Mouse (Mus musculus) kidney, embryonic 16.5 days (tissue): ENCODE results near the gene Impg1. TPM values are rescaled to one million over a fixed set of nuclear protein-coding genes. Genes with fewer than 3 reads are reported as not detected.

ENCODE experiments used
- ATAC-seq: fragments of 200-750 bp; cut with Nextera tagmentation; 2 replicates; pipeline ENCODE4 v1.8.0; 2017; ENCODE audit warnings: moderate TSS enrichment; ENCODE audit not compliant: low FRiP score, low TSS enrichment
- H3K27ac ChIP-seq: fragments of 300-500 bp; sonication (generic); 2 replicates; pipeline ENCODE4 v1.5.1; 2014; ENCODE audit warnings: low read length
- H3K27me3 ChIP-seq: fragments of 300-500 bp; sonication (generic); 2 replicates; pipeline ENCODE4 v1.6.1; 2014; ENCODE audit warnings: low read length, control low read depth, mixed read lengths; ENCODE audit not compliant: insufficient read depth
- H3K36me3 ChIP-seq: fragments of 300-500 bp; sonication (generic); 2 replicates; pipeline ENCODE4 v1.6.1; 2014; ENCODE audit warnings: low read length, control low read depth, mixed read lengths; ENCODE audit not compliant: insufficient read depth
- H3K4me1 ChIP-seq: fragments of 300-500 bp; sonication (generic); 2 replicates; pipeline ENCODE4 v1.6.1; 2014; ENCODE audit warnings: low read length, control low read depth, mixed read lengths; ENCODE audit not compliant: insufficient read depth
- H3K4me2 ChIP-seq: fragments of 300-500 bp; sonication (generic); replicated peaks from 2 replicates; pipeline ENCODE4 v1.6.1; 2014; ENCODE audit warnings: low read depth, low read length
- H3K4me3 ChIP-seq: fragments of 300-500 bp; sonication (generic); 2 replicates; pipeline ENCODE4 v1.5.1; 2014; ENCODE audit warnings: mild to moderate bottlenecking, low read length
- H3K9ac ChIP-seq: fragments of 300-500 bp; sonication (generic); replicated peaks from 2 replicates; pipeline ENCODE4 v1.6.1; 2014; ENCODE audit warnings: low read length
- H3K9me3 ChIP-seq: fragments of 300-500 bp; sonication (generic); 2 replicates; pipeline ENCODE4 v1.6.1; 2016; ENCODE audit warnings: low read length, control low read depth
- WGBS: fragments of 180-500 bp; shearing (Covaris S2); extraction: QIAGEN DNeasy Blood & Tissue Kit; methylation state at CpG from one replicate; pipeline ENCODE4 v1.1.7; 2014; 5-methylcytosine and 5-hydroxymethylcytosine counted together
- polyA plus RNA-seq: library from polyadenylated mRNA; unstranded; fragments of >200 nt; fragmentation: Nextera tagmentation; extraction: Ambion mirVana; gene quantifications from 2 replicates; pipeline ENCODE4 v1.2.1, GENCODE M21; 2015

The Impg1 gene
- polyA plus RNA-seq, 1 experiment from 2014 or later, result not detected

- Histone ChIP-seq H3K9me3 (no peaks in the 10 kb centered on the region), H3K4me1 (no peaks in the 10 kb centered on the region), H3K4me2 (peak overlapping the region; percentile 35), H3K4me3 (no peak overlapping the region), H3K27ac (no peak overlapping the region), H3K9ac (no peak overlapping the region), H3K27me3 (no peaks in the 10 kb centered on the region), H3K36me3 (no peaks in the 10 kb centered on the region)
- 46% methylated on average over 20 of the region's 20 CpGs for WGBS
- ATAC-seq, result no peak
These were observed 113.5 kb downstream of the Impg1 start for GRCm38 (mm10) chr9:80351678-80352331.

GRCm38 (mm10) chr9:80351295-80351677, 114.0 kb downstream of the Impg1 start:
- Histone ChIP-seq H3K27ac (no peak overlapping the region), H3K9me3 (no peaks in the 10 kb centered on the region), H3K36me3 (no peaks in the 10 kb centered on the region), H3K9ac (no peak overlapping the region), H3K4me3 (no peak overlapping the region), H3K27me3 (no peaks in the 10 kb centered on the region), H3K4me1 (no peaks in the 10 kb centered on the region), H3K4me2 (peak overlapping the region; percentile 35; the same call in 1 of the 2 replicates)
- ATAC-seq, result no peak
- 73% methylated on average over 7 of the region's 7 CpGs for WGBS

- H3K4me3 ChIP-seq, result no peak overlapping the region
- no peaks in the 10 kb centered on the region for H3K9me3 ChIP-seq
- no peaks in the 10 kb centered on the region for H3K27me3 ChIP-seq
- 90% methylated on average over 6 of the region's 6 CpGs for WGBS
- no peaks in the 10 kb centered on the region for H3K36me3 ChIP-seq
- no peak overlapping the region for H3K4me2 ChIP-seq
- H3K27ac ChIP-seq, result no peak overlapping the region
- ATAC-seq, result no peak
- no peaks in the 10 kb centered on the region for H3K4me1 ChIP-seq
- H3K9ac ChIP-seq, result no peak overlapping the region
These were observed 120.8 kb downstream of the Impg1 start for GRCm38 (mm10) chr9:80344451-80345000.

GRCm38 (mm10) chr9:80342520-80342919, 122.8 kb downstream of the Impg1 start:
- no peak for ATAC-seq
- no peak overlapping the region for H3K27ac ChIP-seq
- WGBS, result 86% methylated on average over 6 of the region's 6 CpGs
- H3K4me1 ChIP-seq, result no peaks in the 10 kb centered on the region
- no peaks in the 10 kb centered on the region for H3K27me3 ChIP-seq
- no peaks in the 10 kb centered on the region for H3K9me3 ChIP-seq
- H3K4me3 ChIP-seq, result no peak overlapping the region
- no peaks in the 10 kb centered on the region for H3K36me3 ChIP-seq
- H3K4me2 ChIP-seq, result no peak overlapping the region
- H3K9ac ChIP-seq, result no peak overlapping the region

- Histone ChIP-seq H3K9ac (no peak overlapping the region), H3K27me3 (no peaks in the 10 kb centered on the region), H3K4me3 (no peak overlapping the region), H3K27ac (no peak overlapping the region), H3K9me3 (no peaks in the 10 kb centered on the region), H3K4me1 (no peaks in the 10 kb centered on the region), H3K36me3 (no peaks in the 10 kb centered on the region), H3K4me2 (no peak overlapping the region)
- no peak for ATAC-seq
- whole genome bisulfite sequencing, result 94% methylated on average over 16 of the region's 16 CpGs
These were observed 123.5 kb downstream of the Impg1 start for GRCm38 (mm10) chr9:80341756-80342155.

GRCm38 (mm10) chr9:80340927-80341326, 124.4 kb downstream of the Impg1 start:
- Histone ChIP-seq H3K36me3 (no peaks in the 10 kb centered on the region), H3K9ac (no peak overlapping the region), H3K4me2 (no peak overlapping the region), H3K4me3 (no peak overlapping the region), H3K27ac (no peak overlapping the region), H3K27me3 (no peaks in the 10 kb centered on the region), H3K9me3 (no peaks in the 10 kb centered on the region), H3K4me1 (no peaks in the 10 kb centered on the region)
- WGBS, result 88% methylated on average over 1 of the region's 1 CpGs
- no peak for ATAC-seq

- WGBS, result 82% methylated on average over 6 of the region's 6 CpGs
These were observed 127.3 kb downstream of the Impg1 start for GRCm38 (mm10) chr9:80338026-80338425.

GRCm38 (mm10) chr9:80335660-80336357, 129.5 kb downstream of the Impg1 start:
- 0 out of 2 replicates have a peak, but pooled peaks cover 6% of the 10 kb centered on the region for H3K4me1 ChIP-seq
- H3K9ac ChIP-seq, result no peak overlapping the region
- H3K27me3 ChIP-seq, result no peaks in the 10 kb centered on the region
- ATAC-seq, result no peak
- H3K9me3 ChIP-seq, result no peaks in the 10 kb centered on the region
- no peak overlapping the region for H3K4me3 ChIP-seq
- 57% methylated on average over 13 of the region's 13 CpGs for WGBS
- no peak overlapping the region for H3K4me2 ChIP-seq
- H3K27ac ChIP-seq, result no peak overlapping the region
- no peaks in the 10 kb centered on the region for H3K36me3 ChIP-seq

More at GRCm38 (mm10) chr9:80338026-80338425, 127.3 kb downstream of the Impg1 start:
- Histone ChIP-seq H3K27ac (no peak overlapping the region), H3K4me2 (no peak overlapping the region), H3K4me1 (0 out of 2 replicates have a peak, but pooled peaks cover 6% of the 10 kb centered on the region), H3K27me3 (no peaks in the 10 kb centered on the region), H3K9ac (no peak overlapping the region), H3K4me3 (no peak overlapping the region), H3K36me3 (no peaks in the 10 kb centered on the region), H3K9me3 (no peaks in the 10 kb centered on the region)
- ATAC-seq, result no peak

GRCm38 (mm10) chr9:80333998-80334605, 131.2 kb downstream of the Impg1 start:
- no peak overlapping the region for H3K27ac ChIP-seq
- 56% methylated on average over 14 of the region's 14 CpGs for WGBS
- no peaks in the 10 kb centered on the region for H3K9me3 ChIP-seq
- no peaks in the 10 kb centered on the region for H3K36me3 ChIP-seq
- no peak overlapping the region for H3K9ac ChIP-seq
- H3K4me1 ChIP-seq, result 0 out of 2 replicates have a peak, but pooled peaks cover 6% of the 10 kb centered on the region
- peak overlapping the region; percentile 4; the same call in 1 of the 2 replicates for H3K4me3 ChIP-seq
- no peak for ATAC-seq
- H3K27me3 ChIP-seq, result no peaks in the 10 kb centered on the region
- H3K4me2 ChIP-seq, result peak overlapping the region; percentile 34
